Mouse (Mus musculus) kidney, adult 2 months (tissue): ENCODE measurements around the gene Ccdc180. TPM values are rescaled to one million over a fixed set of nuclear protein-coding genes. Genes with fewer than 3 reads are reported as not detected.

Experiments used
- DNase-seq: peaks from one replicate; pipeline ENCODE4 v3.0.0; 2021
- H3K27ac ChIP-seq: fragments of 200-500 bp; 2 replicates; pipeline ENCODE4 v1.5.1; 2012; ENCODE audit warnings: low read depth, low read length, control low read depth, inconsistent platforms; ENCODE audit not compliant: insufficient read depth
- H3K27me3 ChIP-seq: fragments of 200-500 bp; replicated peaks from 2 replicates; pipeline ENCODE4 v1.6.1; 2012; ENCODE audit warnings: mild to moderate bottlenecking, moderate library complexity, low read length, inconsistent platforms; ENCODE audit not compliant: control insufficient read depth, insufficient read depth
- H3K36me3 ChIP-seq: fragments of 200-500 bp; 2 replicates; pipeline ENCODE4 v1.6.1; 2012; ENCODE audit warnings: mild to moderate bottlenecking, moderate library complexity, low read length, inconsistent platforms; ENCODE audit not compliant: control insufficient read depth, insufficient read depth
- H3K4me1 ChIP-seq: fragments of 200-500 bp; 2 replicates; pipeline ENCODE4 v1.6.1; 2011; ENCODE audit warnings: low read length; ENCODE audit not compliant: control insufficient read depth, insufficient read depth
- H3K4me3 ChIP-seq: fragments of 200-500 bp; 2 replicates; pipeline ENCODE4 v1.5.1; 2011; ENCODE audit warnings: mild to moderate bottlenecking, low read depth, low read length, control low read depth; ENCODE audit not compliant: insufficient read depth
- CTCF ChIP-seq: fragments of 200-500 bp; conservative IDR thresholded peaks from 2 replicates; pipeline ENCODE4 v1.5.1; 2011; ENCODE audit warnings: low read depth, mild to moderate bottlenecking, control low read depth, low read length, moderate library complexity, mixed read lengths; ENCODE audit not compliant: insufficient read depth, insufficient read length
- POLR2A ChIP-seq: fragments of 200-500 bp; IDR thresholded peaks from one replicate; pipeline ENCODE4 v1.6.1; 2011; ENCODE audit warnings: low read depth, low read length, control low read depth
- WGBS: fragments of 180-500 bp; shearing (Covaris S2); methylation state at CpG from one replicate; pipeline ENCODE4 v1.1.7; 2018; 5-methylcytosine and 5-hydroxymethylcytosine counted together
- polyA plus RNA-seq: library from polyadenylated mRNA; depleted of rRNA; stranded (reverse); fragments of >200 nt; gene quantifications from 2 replicates; pipeline ENCODE4 v1.2.3, GENCODE M21; 2012

Ccdc180 gene
- polyA plus RNA-seq, 1 experiment = 0.17 TPM

GRCm38 (mm10) chr4:45947729-45948128 lies 57.6 kb downstream of the Ccdc180 start:
- H3K4me1 ChIP-seq = no peaks in the 10 kb centered on the region
- no peaks in the 10 kb centered on the region for H3K36me3 ChIP-seq
- no peaks in the 10 kb centered on the region for H3K27me3 ChIP-seq
- 85% methylated on average over 8 of the region's 8 CpGs for WGBS
- DNase-seq = no peak
- no peak overlapping the region for H3K27ac ChIP-seq
- H3K4me3 ChIP-seq = no peak overlapping the region
- TF ChIP-seq CTCF (no peak), POLR2A (no peak)

- no peak for TF ChIP-seq CTCF
- TF ChIP-seq POLR2A = no peak
- H3K4me3 ChIP-seq = no peak overlapping the region
- WGBS = 70% methylated on average over 7 of the region's 7 CpGs
- H3K27me3 ChIP-seq = no peaks in the 10 kb centered on the region
- no peaks in the 10 kb centered on the region for H3K4me1 ChIP-seq
- H3K27ac ChIP-seq = no peak overlapping the region
- peak; percentile 13 for DNase-seq
- no peaks in the 10 kb centered on the region for H3K36me3 ChIP-seq
These were observed 59.2 kb downstream of the Ccdc180 start for GRCm38 (mm10) chr4:45949109-45949848.

DNA sequence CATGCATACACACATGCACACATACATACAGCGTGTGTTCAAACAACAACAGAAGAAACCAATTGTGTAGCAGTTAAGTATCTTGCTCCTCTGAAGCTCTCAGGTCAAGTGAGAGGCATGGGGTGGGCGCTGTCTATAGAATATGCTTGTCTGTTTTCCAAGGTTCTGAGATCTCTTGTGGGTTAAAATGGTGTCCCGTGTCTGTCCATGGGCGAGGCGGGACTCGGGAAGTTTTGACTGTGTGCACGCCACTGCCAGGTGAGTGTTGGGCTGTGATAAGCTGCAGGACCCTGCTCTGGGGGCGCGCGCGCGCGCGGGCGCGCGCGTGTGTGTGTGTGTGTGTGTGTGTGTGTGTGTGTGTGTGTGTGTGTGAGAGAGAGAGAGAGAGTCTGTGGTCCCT lies 61.7 kb downstream of the Ccdc180 start:
- DNase-seq = no peak
- no peak overlapping the region for H3K27ac ChIP-seq
- H3K27me3 ChIP-seq = no peaks in the 10 kb centered on the region
- H3K36me3 ChIP-seq = no peaks in the 10 kb centered on the region
- WGBS = 96% methylated on average over 18 of the region's 18 CpGs
- no peaks in the 10 kb centered on the region for H3K4me1 ChIP-seq
- H3K4me3 ChIP-seq = no peak overlapping the region
- no peak for TF ChIP-seq POLR2A
- no peak for TF ChIP-seq CTCF

- no peak for DNase-seq
- H3K36me3 ChIP-seq = no peaks in the 10 kb centered on the region
- no peak overlapping the region for H3K4me3 ChIP-seq
- H3K27me3 ChIP-seq = no peaks in the 10 kb centered on the region
- H3K4me1 ChIP-seq = no peaks in the 10 kb centered on the region
- H3K27ac ChIP-seq = no peak overlapping the region
- WGBS = 93% methylated on average over 23 of the region's 23 CpGs
- TF ChIP-seq CTCF = no peak
- no peak for TF ChIP-seq POLR2A
These were observed 63.2 kb downstream of the Ccdc180 start for GRCm38 (mm10) chr4:45953025-45953919.

DNA sequence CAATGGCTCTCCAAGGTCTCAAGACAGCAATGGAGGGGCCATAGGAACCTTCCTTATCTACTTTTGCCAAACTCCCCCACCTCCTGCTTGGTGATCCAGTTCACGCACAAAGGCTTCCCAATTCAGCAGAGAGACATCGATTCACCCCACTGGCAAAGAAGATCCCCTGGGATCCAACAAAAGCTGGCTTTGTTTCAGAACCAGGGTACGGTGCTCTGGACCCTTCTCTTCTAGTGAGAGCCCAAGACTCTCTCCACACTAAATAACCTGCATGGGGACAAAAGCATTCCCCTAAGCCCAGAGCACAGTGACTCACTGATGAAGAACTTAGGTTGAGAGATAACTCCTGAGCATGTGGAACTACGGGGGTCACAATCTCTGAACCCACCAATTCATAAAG lies 65.1 kb downstream of the Ccdc180 start:
- 94% methylated on average over 4 of the region's 4 CpGs for WGBS
- Histone ChIP-seq H3K27me3 (no peaks in the 10 kb centered on the region), H3K4me3 (no peak overlapping the region), H3K27ac (no peak overlapping the region), H3K36me3 (no peaks in the 10 kb centered on the region), H3K4me1 (no peaks in the 10 kb centered on the region)
- no peak for DNase-seq
- TF ChIP-seq CTCF = no peak
- no peak for TF ChIP-seq POLR2A

DNA sequence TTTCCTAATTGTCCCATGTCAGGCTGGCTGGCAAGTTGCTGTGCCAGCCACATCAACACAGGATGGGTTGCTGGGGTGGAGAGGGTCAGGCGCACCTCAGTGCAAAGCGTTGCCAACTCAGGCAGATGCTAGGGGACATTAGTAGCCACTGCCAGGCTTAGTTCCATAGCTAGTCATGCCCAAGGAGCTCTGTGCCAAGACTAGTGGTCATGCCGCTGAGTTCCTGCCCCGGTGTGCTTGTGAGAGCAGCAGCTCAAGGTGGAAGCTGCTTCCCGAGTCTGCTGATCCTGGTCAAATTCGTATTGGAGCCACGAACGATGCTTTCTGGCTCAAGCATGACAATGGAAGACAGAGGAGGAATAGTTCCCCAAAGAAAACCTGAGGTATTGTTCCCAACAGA lies 66.0 kb downstream of the Ccdc180 start:
- TF ChIP-seq CTCF (no peak), POLR2A (no peak)
- H3K4me3 ChIP-seq = no peak overlapping the region
- no peaks in the 10 kb centered on the region for H3K4me1 ChIP-seq
- no peaks in the 10 kb centered on the region for H3K36me3 ChIP-seq
- WGBS = 94% methylated on average over 8 of the region's 8 CpGs
- no peak overlapping the region for H3K27ac ChIP-seq
- DNase-seq = no peak
- no peaks in the 10 kb centered on the region for H3K27me3 ChIP-seq

GRCm38 (mm10) chr4:45956706-45957105 lies 66.6 kb downstream of the Ccdc180 start:
- no peaks in the 10 kb centered on the region for H3K4me1 ChIP-seq
- no peak overlapping the region for H3K27ac ChIP-seq
- H3K36me3 ChIP-seq = no peaks in the 10 kb centered on the region
- TF ChIP-seq CTCF (no peak), POLR2A (no peak)
- no peak overlapping the region for H3K4me3 ChIP-seq
- no peaks in the 10 kb centered on the region for H3K27me3 ChIP-seq
- WGBS = 96% methylated on average over 4 of the region's 4 CpGs
- no peak for DNase-seq
